Mouse (Mus musculus): ENCODE results near the gene Rala.
A peak's percentile ranks its signal among the peaks of the same experiment; 100 is the strongest.

GRCm38 (mm10) chr13:17838484-17838851, 105.6 kb downstream of the Rala start:
- TF ChIP-seq ETS1 (conservative IDR thresholded peaks at IDR 0.05; ENCODE audit: low read depth, low read length) (no peak), JUND (conservative IDR thresholded peaks at IDR 0.05; ENCODE audit: low read depth, low read length) (0 out of 2 replicates have a peak, but pooled peaks have one; percentile 39), SIN3A (IDR thresholded peaks at IDR 0.05; ENCODE audit: low read length) (no peak), POLR2A (IDR thresholded peaks at IDR 0.05; ENCODE audit: low read depth, low read length) (no peak), POLR2AphosphoS2 (IDR thresholded peaks at IDR 0.05; ENCODE audit: low read depth, low read length) (no peak), ZKSCAN1 (IDR thresholded peaks at IDR 0.05; ENCODE audit: borderline replicate concordance, low read depth, low read length) (no peak), CTCF (conservative IDR thresholded peaks at IDR 0.05 in 1 of 2, IDR thresholded peaks at IDR 0.05 in 1 of 2; ENCODE audit: low read depth in 2 of 2, low read length in 2 of 2) (peak; percentile 38 to 89; a peak in 3 of 4 replicates), CHD2 (IDR thresholded peaks at IDR 0.05; ENCODE audit: low read length) (no peak), ELF1 (IDR thresholded peaks at IDR 0.05; ENCODE audit: low read depth, low read length) (no peak), TCF12 (IDR thresholded peaks at IDR 0.05; ENCODE audit: low read depth, low read length) (no peak), MYC (IDR thresholded peaks at IDR 0.05; ENCODE audit: low read depth, low read length) (no peak), ZC3H11A (IDR thresholded peaks at IDR 0.05; ENCODE audit: low read depth, low read length) (no peak; the same call in 1 of the 2 replicates), MEF2A (IDR thresholded peaks at IDR 0.05; ENCODE audit: borderline replicate concordance, low read depth, low read length) (no peak)

All from CH12.LX (cell line).